Mouse (Mus musculus): ENCODE measurements around the gene Samd8. TPM values are rescaled to one million over a fixed set of nuclear protein-coding genes. Genes with fewer than 3 reads are reported as not detected.

Gene Samd8
- polyA plus RNA-seq (2015; fragmentation: Nextera tagmentation; extraction: Ambion mirVana) = 11.4 and 12.5 TPM in 2 replicates

- Histone ChIP-seq H3K4me2 (ENCODE audit: low read depth, low read length) (peak within 1 kb of the TSS; percentile 83), H3K4me1 (ENCODE audit: control insufficient read depth, insufficient read depth, low read length) (peaks cover 15% of the 10 kb centered on the region), H3K36me3 (ENCODE audit: control insufficient read depth, insufficient read depth, low read length) (no peaks in the 10 kb centered on the region), H3K9me3 (ENCODE audit: control insufficient read depth, low read length) (no peaks in the 10 kb centered on the region), H3K27me3 (replicated peaks; ENCODE audit: control insufficient read depth, insufficient read depth, low read length) (no peaks in the 10 kb centered on the region), H3K27ac (ENCODE audit: low read length) (peak within 1 kb of the TSS; percentile 91), H3K4me3 (ENCODE audit: low read length) (peak within 1 kb of the TSS; percentile 99), H3K9ac (ENCODE audit: low read depth, low read length) (peak within 1 kb of the TSS; percentile 96)
- ATAC-seq = peak; percentile 86
- WGBS = 7% methylated on average over 51 of the region's 52 CpGs
Observed at GRCm38 (mm10) chr14:21750008-21750880, at the start of gene Samd8. Gene Samd8, plus strand, starts transcription at chr14:21750531.

DNA sequence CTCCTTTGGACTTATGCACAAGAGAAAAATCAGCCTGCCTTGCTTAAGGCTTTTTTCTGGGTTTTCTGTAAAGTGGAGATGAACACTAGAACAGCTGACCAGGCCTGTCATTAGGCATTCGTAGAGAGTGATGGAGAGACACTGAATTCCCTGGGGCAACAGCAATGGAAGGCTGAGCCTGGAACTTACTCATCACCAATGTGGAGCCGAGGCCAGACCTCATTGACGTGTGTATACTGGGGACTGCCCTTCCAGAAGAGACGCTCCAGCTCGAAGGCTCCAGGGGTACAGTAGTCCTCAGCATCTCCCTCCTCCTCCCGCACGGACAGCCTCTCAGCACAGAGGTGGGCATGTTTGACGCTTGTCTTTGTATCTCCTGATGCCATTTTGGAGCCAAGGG is 47.6 kb upstream of the Samd8 start:
- Histone ChIP-seq H3K9ac (ENCODE audit: low read depth, low read length) (no peak overlapping the region), H3K36me3 (ENCODE audit: control insufficient read depth, insufficient read depth, low read length) (no peaks in the 10 kb centered on the region), H3K4me2 (ENCODE audit: low read depth, low read length) (no peak overlapping the region), H3K27ac (ENCODE audit: low read length) (no peak overlapping the region), H3K4me3 (ENCODE audit: low read length) (no peak overlapping the region), H3K27me3 (replicated peaks; ENCODE audit: control insufficient read depth, insufficient read depth, low read length) (no peaks in the 10 kb centered on the region), H3K9me3 (ENCODE audit: control insufficient read depth, low read length) (no peaks in the 10 kb centered on the region), H3K4me1 (ENCODE audit: control insufficient read depth, insufficient read depth, low read length) (peaks cover 4% of the 10 kb centered on the region; the same call in 1 of the 2 replicates)
- no peak for ATAC-seq
- 89% methylated on average over 8 of the region's 8 CpGs for WGBS

GRCm38 (mm10) chr14:21703255-21703654 is 47.1 kb upstream of the Samd8 start:
- WGBS = 56% methylated on average over 5 of the region's 5 CpGs
- Histone ChIP-seq H3K9ac (ENCODE audit: low read depth, low read length) (no peak overlapping the region), H3K27me3 (replicated peaks; ENCODE audit: control insufficient read depth, insufficient read depth, low read length) (no peaks in the 10 kb centered on the region), H3K4me3 (ENCODE audit: low read length) (no peak overlapping the region), H3K4me1 (ENCODE audit: control insufficient read depth, insufficient read depth, low read length) (peaks cover 4% of the 10 kb centered on the region; the same call in 1 of the 2 replicates), H3K4me2 (ENCODE audit: low read depth, low read length) (no peak overlapping the region), H3K9me3 (ENCODE audit: control insufficient read depth, low read length) (no peaks in the 10 kb centered on the region), H3K27ac (ENCODE audit: low read length) (no peak overlapping the region), H3K36me3 (ENCODE audit: control insufficient read depth, insufficient read depth, low read length) (no peaks in the 10 kb centered on the region)
- no peak for ATAC-seq

- H3K9ac ChIP-seq (ENCODE audit: low read depth, low read length) = no peak overlapping the region
- no peaks in the 10 kb centered on the region for H3K36me3 ChIP-seq (ENCODE audit: control insufficient read depth, insufficient read depth, low read length)
- H3K27ac ChIP-seq (ENCODE audit: low read length) = no peak overlapping the region
- 81% methylated on average over 2 of the region's 2 CpGs for WGBS
- no peak for ATAC-seq
- H3K4me1 ChIP-seq (ENCODE audit: control insufficient read depth, insufficient read depth, low read length) = peaks cover 4% of the 10 kb centered on the region; the same call in 1 of the 2 replicates
- H3K27me3 ChIP-seq (replicated peaks; ENCODE audit: control insufficient read depth, insufficient read depth, low read length) = no peaks in the 10 kb centered on the region
- no peak overlapping the region for H3K4me3 ChIP-seq (ENCODE audit: low read length)
- H3K4me2 ChIP-seq (ENCODE audit: low read depth, low read length) = no peak overlapping the region
- H3K9me3 ChIP-seq (ENCODE audit: control insufficient read depth, low read length) = no peaks in the 10 kb centered on the region
Observed at GRCm38 (mm10) chr14:21705462-21705861, 44.9 kb upstream of the Samd8 start.

- no peaks in the 10 kb centered on the region for H3K36me3 ChIP-seq (ENCODE audit: control insufficient read depth, insufficient read depth, low read length)
- 57% methylated on average over 12 of the region's 12 CpGs for WGBS
- no peak overlapping the region for H3K4me2 ChIP-seq (ENCODE audit: low read depth, low read length)
- H3K27ac ChIP-seq (ENCODE audit: low read length) = peak overlapping the region; percentile 9
- H3K27me3 ChIP-seq (replicated peaks; ENCODE audit: control insufficient read depth, insufficient read depth, low read length) = no peaks in the 10 kb centered on the region
- ATAC-seq = peak; percentile 56
- H3K9ac ChIP-seq (ENCODE audit: low read depth, low read length) = no peak overlapping the region
- no peaks in the 10 kb centered on the region for H3K9me3 ChIP-seq (ENCODE audit: control insufficient read depth, low read length)
- H3K4me3 ChIP-seq (ENCODE audit: low read length) = no peak overlapping the region
- H3K4me1 ChIP-seq (ENCODE audit: control insufficient read depth, insufficient read depth, low read length) = peaks cover 4% of the 10 kb centered on the region; the same call in 1 of the 2 replicates
Observed at GRCm38 (mm10) chr14:21706759-21707571, 43.4 kb upstream of the Samd8 start.

DNA sequence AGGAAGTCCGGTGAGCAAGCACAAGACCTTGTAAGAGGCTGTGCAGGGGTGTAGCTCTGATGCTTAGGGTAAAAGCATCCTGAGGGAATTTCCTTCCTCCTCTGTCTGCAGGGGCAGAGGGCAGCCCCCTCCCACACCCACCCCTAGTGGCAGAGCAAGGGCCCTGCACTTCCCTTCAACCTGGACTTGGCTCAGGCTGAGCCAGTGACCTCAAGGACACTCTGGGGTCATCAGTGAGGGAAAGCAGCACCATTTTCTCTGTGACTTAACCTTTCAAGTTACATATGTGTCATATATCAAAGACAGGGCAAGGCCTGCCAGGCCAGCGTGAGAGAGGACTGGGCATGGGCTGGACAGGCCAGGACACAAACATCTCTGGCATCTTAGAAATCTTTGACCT is 40.8 kb upstream of the Samd8 start:
- Histone ChIP-seq H3K4me2 (ENCODE audit: low read depth, low read length) (no peak overlapping the region), H3K9ac (ENCODE audit: low read depth, low read length) (no peak overlapping the region), H3K36me3 (ENCODE audit: control insufficient read depth, insufficient read depth, low read length) (no peaks in the 10 kb centered on the region), H3K27ac (ENCODE audit: low read length) (no peak overlapping the region), H3K9me3 (ENCODE audit: control insufficient read depth, low read length) (no peaks in the 10 kb centered on the region), H3K27me3 (replicated peaks; ENCODE audit: control insufficient read depth, insufficient read depth, low read length) (no peaks in the 10 kb centered on the region), H3K4me1 (ENCODE audit: control insufficient read depth, insufficient read depth, low read length) (peaks cover 4% of the 10 kb centered on the region; the same call in 1 of the 2 replicates), H3K4me3 (ENCODE audit: low read length) (no peak overlapping the region)
- no peak for ATAC-seq
- 60% methylated on average over 2 of the region's 2 CpGs for WGBS

GRCm38 (mm10) chr14:21711231-21711630 is 39.1 kb upstream of the Samd8 start:
- Histone ChIP-seq H3K4me1 (ENCODE audit: control insufficient read depth, insufficient read depth, low read length) (peaks cover 4% of the 10 kb centered on the region; the same call in 1 of the 2 replicates), H3K9me3 (ENCODE audit: control insufficient read depth, low read length) (no peaks in the 10 kb centered on the region), H3K4me2 (ENCODE audit: low read depth, low read length) (no peak overlapping the region), H3K9ac (ENCODE audit: low read depth, low read length) (no peak overlapping the region), H3K27ac (ENCODE audit: low read length) (no peak overlapping the region), H3K4me3 (ENCODE audit: low read length) (no peak overlapping the region), H3K36me3 (ENCODE audit: control insufficient read depth, insufficient read depth, low read length) (no peaks in the 10 kb centered on the region), H3K27me3 (replicated peaks; ENCODE audit: control insufficient read depth, insufficient read depth, low read length) (no peaks in the 10 kb centered on the region)
- WGBS = 56% methylated on average over 2 of the region's 2 CpGs
- no peak for ATAC-seq

- no peaks in the 10 kb centered on the region for H3K27me3 ChIP-seq (replicated peaks; ENCODE audit: control insufficient read depth, insufficient read depth, low read length)
- H3K9me3 ChIP-seq (ENCODE audit: control insufficient read depth, low read length) = no peaks in the 10 kb centered on the region
- no peak within 1 kb of the TSS for H3K4me2 ChIP-seq (ENCODE audit: low read depth, low read length)
- no peaks in the 10 kb centered on the region for H3K36me3 ChIP-seq (ENCODE audit: control insufficient read depth, insufficient read depth, low read length)
- no peak within 1 kb of the TSS for H3K4me3 ChIP-seq (ENCODE audit: low read length)
- WGBS = 74% methylated on average over 5 of the region's 5 CpGs
- H3K27ac ChIP-seq (ENCODE audit: low read length) = no peak within 1 kb of the TSS
- no peaks in the 10 kb centered on the region for H3K4me1 ChIP-seq (ENCODE audit: control insufficient read depth, insufficient read depth, low read length)
- no peak for ATAC-seq
- H3K9ac ChIP-seq (ENCODE audit: low read depth, low read length) = no peak within 1 kb of the TSS
Observed at GRCm38 (mm10) chr14:21714486-21714885, 35.8 kb upstream of the Samd8 start, which contains the start of gene Dupd1. Gene Dupd1, minus strand, starts transcription at chr14:21714576.

DNA sequence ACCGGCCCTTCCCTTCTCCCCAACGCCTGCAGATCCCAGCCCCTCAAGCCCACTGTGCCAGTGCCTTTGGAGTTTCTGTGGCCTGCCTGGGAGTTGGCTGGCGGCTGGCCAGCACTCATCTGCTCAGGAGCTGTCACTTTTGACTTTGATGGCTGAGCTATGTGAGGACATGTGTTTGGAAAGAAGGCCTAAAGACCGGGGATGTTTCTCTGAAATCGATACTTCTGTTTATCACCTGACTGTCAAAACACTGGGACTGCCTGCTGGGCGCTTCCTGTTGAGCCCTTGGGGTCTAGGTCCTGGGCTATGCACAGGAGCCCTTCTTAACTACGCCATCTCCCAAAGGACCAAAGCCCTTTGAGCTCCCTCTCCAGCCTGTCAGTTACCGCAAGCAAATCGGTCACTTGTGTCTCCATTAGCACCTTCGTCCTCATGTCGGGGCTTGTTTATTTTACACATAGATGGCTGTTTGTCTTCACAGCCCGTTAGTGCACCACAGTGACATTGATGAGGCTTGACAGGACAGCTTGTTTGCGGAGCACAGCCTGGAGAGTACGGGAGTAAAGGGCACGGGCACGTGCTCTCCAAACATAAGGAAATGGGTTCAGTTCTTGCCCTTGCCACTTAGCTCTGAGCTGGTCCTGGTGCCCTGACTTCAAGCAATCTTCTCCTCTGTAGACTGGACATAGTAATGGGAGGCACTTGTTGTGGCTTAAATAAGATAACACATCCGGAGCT is 30.5 kb upstream of the Samd8 start:
- Histone ChIP-seq H3K27ac (ENCODE audit: low read length) (no peak overlapping the region), H3K27me3 (replicated peaks; ENCODE audit: control insufficient read depth, insufficient read depth, low read length) (no peaks in the 10 kb centered on the region), H3K4me1 (ENCODE audit: control insufficient read depth, insufficient read depth, low read length) (no peaks in the 10 kb centered on the region), H3K4me2 (ENCODE audit: low read depth, low read length) (no peak overlapping the region), H3K9me3 (ENCODE audit: control insufficient read depth, low read length) (no peaks in the 10 kb centered on the region), H3K9ac (ENCODE audit: low read depth, low read length) (no peak overlapping the region), H3K36me3 (ENCODE audit: control insufficient read depth, insufficient read depth, low read length) (no peaks in the 10 kb centered on the region), H3K4me3 (ENCODE audit: low read length) (no peak overlapping the region)
- no peak for ATAC-seq
- 33% methylated on average over 17 of the region's 17 CpGs for WGBS

Measured in intestine, embryonic 16.5 days (tissue).